Mouse (Mus musculus): Measurements from ENCODE around the gene Olfr281. TPM values are rescaled to one million over a fixed set of nuclear protein-coding genes. Genes with fewer than 3 reads are reported as not detected.
"Not testable (repeated sequence)": the region's sequence is repeated elsewhere in the genome, so short reads cannot be mapped to it uniquely, and the experiment has no call there.

The Olfr281 gene
- polyA plus RNA-seq (2015; fragmentation: Nextera tagmentation; extraction: Ambion mirVana) = not detected in 2 replicates

GRCm38 (mm10) chr15:98452288-98452687 is at the start of gene Olfr281:
Olfr281 (plus strand) TSS chr15:98452588.
- no peak for DNase-seq (ENCODE audit: low spot score)

- no peak for DNase-seq (ENCODE audit: low spot score)
Measured at GRCm38 (mm10) chr15:98408406-98409060, 43.9 kb upstream of the Olfr281 start.

- DNase-seq (ENCODE audit: low spot score) = no peak
Measured at GRCm38 (mm10) chr15:98409635-98410034, 42.8 kb upstream of the Olfr281 start.

GRCm38 (mm10) chr15:98410249-98410648 is 42.1 kb upstream of the Olfr281 start:
- no peak for DNase-seq (ENCODE audit: low spot score)

GRCm38 (mm10) chr15:98415996-98416395 is 36.4 kb upstream of the Olfr281 start:
- DNase-seq (ENCODE audit: low spot score) = no peak

- DNase-seq (ENCODE audit: low spot score) = not testable (repeated sequence)
Measured at GRCm38 (mm10) chr15:98416802-98417201, 35.6 kb upstream of the Olfr281 start.

GRCm38 (mm10) chr15:98417285-98417684 is 35.1 kb upstream of the Olfr281 start:
- DNase-seq (ENCODE audit: low spot score) = peak; percentile 39

GRCm38 (mm10) chr15:98418096-98418495 is 34.3 kb upstream of the Olfr281 start:
- no peak for DNase-seq (ENCODE audit: low spot score)

GRCm38 (mm10) chr15:98420897-98421296 is 31.5 kb upstream of the Olfr281 start:
- DNase-seq (ENCODE audit: low spot score) = no peak

- DNase-seq (ENCODE audit: low spot score) = no peak
Measured at GRCm38 (mm10) chr15:98424326-98424725, 28.1 kb upstream of the Olfr281 start.

GRCm38 (mm10) chr15:98424753-98425152 is 27.6 kb upstream of the Olfr281 start:
- DNase-seq (ENCODE audit: low spot score) = no peak

- no peak for DNase-seq (ENCODE audit: low spot score)
Measured at GRCm38 (mm10) chr15:98425188-98425587, 27.2 kb upstream of the Olfr281 start.

- not testable (repeated sequence) for DNase-seq (ENCODE audit: low spot score)
Measured at GRCm38 (mm10) chr15:98430925-98431324, 21.5 kb upstream of the Olfr281 start, which contains the start of gene Olfr282. Olfr282 (plus strand) TSS chr15:98431225.

GRCm38 (mm10) chr15:98444561-98444960 is 7.8 kb upstream of the Olfr281 start:
- DNase-seq (ENCODE audit: low spot score) = no peak

- no peak for DNase-seq (ENCODE audit: low spot score)
Measured at GRCm38 (mm10) chr15:98448521-98448920, 3.9 kb upstream of the Olfr281 start.

- DNase-seq (ENCODE audit: low spot score) = no peak
Measured at GRCm38 (mm10) chr15:98469596-98469995, 17.2 kb downstream of the Olfr281 start, which contains the start of gene OR5BS1P. OR5BS1P (plus strand) TSS chr15:98469896.

- DNase-seq (ENCODE audit: low spot score) = no peak
Measured at GRCm38 (mm10) chr15:98471539-98471938, 19.2 kb downstream of the Olfr281 start.

GRCm38 (mm10) chr15:98474958-98475357 is 22.6 kb downstream of the Olfr281 start:
- DNase-seq (ENCODE audit: low spot score) = no peak

GRCm38 (mm10) chr15:98475382-98475781 is 23.0 kb downstream of the Olfr281 start:
- peak; percentile 51 for DNase-seq (ENCODE audit: low spot score)

GRCm38 (mm10) chr15:98476281-98476680 is 23.9 kb downstream of the Olfr281 start:
- no peak for DNase-seq (ENCODE audit: low spot score)

- DNase-seq (ENCODE audit: low spot score) = no peak
Measured at GRCm38 (mm10) chr15:98479568-98480102, 27.2 kb downstream of the Olfr281 start.

GRCm38 (mm10) chr15:98482701-98483100 is 30.3 kb downstream of the Olfr281 start, which contains the start of gene Lalba:
Lalba (minus strand) TSS chr15:98482721.
- DNase-seq (ENCODE audit: low spot score) = no peak
